Mouse (Mus musculus) heart, postnatal 0 days (tissue): Measurements from ENCODE around the gene Gli2.

ENCODE experiments used
- CTCF ChIP-seq: IDR thresholded peaks from 2 replicates; pipeline ENCODE4 v1.5.1; 2016; ENCODE audit warnings: antibody characterized with exemption, control low read depth, low read depth
- EP300 ChIP-seq: IDR thresholded peaks from 2 replicates; pipeline ENCODE4 v1.6.1; 2016; ENCODE audit warnings: antibody characterized with exemption, low read depth

GRCm38 (mm10) chr1:118904909-118905308 is 148.5 kb downstream of the Gli2 start:
- TF ChIP-seq CTCF (no peak), EP300 (no peak)
